Mouse (Mus musculus): ENCODE results near the gene Arhgap40.

DNA sequence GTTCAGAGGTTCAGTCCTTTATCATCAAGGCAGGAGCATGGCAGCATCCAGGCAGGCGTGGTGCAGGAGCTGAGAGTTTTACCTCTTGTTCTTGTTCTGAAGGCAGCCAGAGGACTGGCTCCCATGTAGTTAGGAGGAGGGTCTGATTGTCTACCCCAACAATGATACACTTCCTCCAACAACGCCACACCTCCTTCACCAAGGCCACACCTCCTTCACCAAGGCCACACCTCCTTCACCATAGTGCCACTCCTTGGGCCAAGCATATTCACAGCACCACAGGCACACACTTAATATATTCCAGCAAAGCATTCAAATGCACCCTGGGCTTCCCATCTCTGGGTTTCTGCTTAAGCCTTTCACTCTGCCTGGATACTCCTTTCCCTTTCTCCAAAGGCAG, 32.7 kb downstream of the Arhgap40 start:
- TF ChIP-seq USF1 (IDR thresholded peaks at IDR 0.05; ENCODE audit: low read depth) (no peak), CEBPB (IDR thresholded peaks at IDR 0.05; ENCODE audit: insufficient read depth, poor library complexity, severe bottlenecking) (no peak), POLR2A (IDR thresholded peaks at IDR 0.05; ENCODE audit: insufficient read length, low read depth) (no peak), TCF3 (IDR thresholded peaks at IDR 0.05; ENCODE audit: insufficient read length, low read depth) (no peak), POLR2AphosphoS2 (IDR thresholded peaks at IDR 0.05; ENCODE audit: insufficient read length, low read depth) (no peak), E2F4 (IDR thresholded peaks at IDR 0.05; ENCODE audit: insufficient read depth) (no peak), REST (IDR thresholded peaks at IDR 0.05; ENCODE audit: insufficient read depth, insufficient read length) (no peak), TCF12 (IDR thresholded peaks at IDR 0.05; ENCODE audit: insufficient read depth, poor library complexity, severe bottlenecking) (no peak), MYOG (IDR thresholded peaks at IDR 0.05; ENCODE audit: control insufficient read depth in 1 of 3, insufficient read depth in 1 of 3, insufficient read length in 2 of 3, low read depth in 2 of 3) (no peak), MAX (IDR thresholded peaks at IDR 0.05; ENCODE audit: low read depth) (no peak), SRF (IDR thresholded peaks at IDR 0.05; ENCODE audit: control insufficient read depth, insufficient read length, low read depth) (no peak)

Measured in myocyte (in vitro differentiated cells).